Mouse (Mus musculus) heart, postnatal 25 days (tissue): Measurements from ENCODE around the gene Nkiras2. TPM values are rescaled to one million over a fixed set of nuclear protein-coding genes. Genes with fewer than 3 reads are reported as not detected.
A peak's percentile ranks its signal among the peaks of the same experiment; 100 is the strongest.
"Not testable (repeated sequence)": the region's sequence is repeated elsewhere in the genome, so short reads cannot be mapped to it uniquely, and the experiment has no call there.

Experiments
- DNase-seq: peaks from one replicate; pipeline ENCODE4 v3.0.0; 2022; ENCODE audit warnings: low spot score
- intact Hi-C: fragments of 180-260 bp; cut with DNase I; formaldehyde crosslinking; loops from one replicate; pipeline ENCODE4 v1.15.1; 2025
- total RNA-seq, 2 experiments: library from RNA; stranded (reverse); gene quantifications; 2 replicates each; pipeline ENCODE4 v1.2.3; 2021

Nkiras2 gene
- total RNA-seq, 2 experiments from 2014 or later, result 57.3 to 58.0 TPM

DNA sequence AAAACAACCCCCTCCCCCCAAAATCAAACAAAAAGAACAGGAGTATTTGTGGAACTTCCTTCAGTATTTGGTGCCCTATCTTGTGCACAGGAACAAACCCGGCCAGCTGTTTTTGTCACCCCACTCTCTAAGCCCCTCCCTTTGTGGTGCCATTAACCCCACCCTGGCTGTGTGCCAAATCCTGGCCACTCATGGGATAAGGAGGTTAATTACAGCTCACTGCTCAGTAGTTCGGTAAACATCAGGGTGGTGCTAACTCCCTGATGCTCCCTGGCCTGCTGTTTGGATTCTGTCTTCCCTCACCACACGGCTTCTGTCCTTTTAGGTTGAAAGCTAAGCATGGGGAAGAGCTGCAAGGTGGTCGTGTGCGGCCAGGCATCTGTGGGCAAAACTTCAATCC is 4.8 kb downstream of the Nkiras2 start:
- intact Hi-C loops, result loop anchor here (5.0 kb wide), 1 partner anchor 52 kb away; the partner anchor contains the start of gene Cnp
- DNase-seq, result no peak

DNA sequence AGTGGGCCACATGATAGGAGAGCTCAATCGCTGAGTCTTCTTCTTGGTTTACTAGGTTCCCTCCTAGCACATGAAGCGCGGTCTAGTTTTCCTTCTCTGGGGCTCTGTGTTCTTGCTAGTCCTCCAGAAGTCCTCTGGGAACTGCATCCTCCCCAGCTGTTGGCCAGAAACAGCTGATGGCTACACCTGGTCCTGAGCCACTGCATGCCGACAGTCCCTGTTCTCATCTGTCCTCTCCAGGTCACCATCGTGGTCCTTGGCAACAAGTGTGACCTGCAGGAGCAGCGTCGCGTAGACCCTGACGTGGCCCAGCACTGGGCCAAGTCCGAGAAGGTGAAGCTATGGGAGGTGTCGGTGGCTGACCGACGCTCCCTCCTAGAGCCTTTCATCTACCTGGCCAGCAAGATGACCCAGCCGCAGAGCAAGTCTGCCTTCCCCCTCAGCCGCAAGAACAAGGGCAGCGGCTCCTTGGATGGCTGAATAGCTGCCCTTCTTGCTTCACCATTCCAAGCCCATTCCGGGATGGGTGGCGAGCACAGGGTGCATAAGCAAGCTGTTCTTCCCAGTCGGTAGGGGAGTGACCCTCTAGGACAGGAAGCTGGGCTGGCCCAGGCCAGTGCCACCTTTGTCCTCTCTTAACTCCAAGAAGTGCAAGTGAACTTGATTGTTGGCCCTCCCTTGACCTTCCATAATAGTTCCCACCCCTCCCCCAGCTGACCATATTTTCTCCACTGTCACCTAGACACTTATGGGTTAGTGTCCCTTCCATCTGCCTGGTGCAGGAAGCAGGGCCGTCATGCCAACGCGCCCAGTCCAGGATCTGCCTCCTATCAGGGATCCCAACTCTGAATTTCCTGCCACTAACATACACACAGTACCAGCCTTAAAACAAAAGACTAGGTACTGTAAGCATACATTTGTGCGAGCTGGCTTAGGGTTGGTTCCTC is 7.0 kb downstream of the Nkiras2 start:
- no peak for DNase-seq
- intact Hi-C loops, result loop anchor here (2.0 kb wide), 1 partner anchor 77 kb away; no protein-coding TSS in a partner anchor

DNA sequence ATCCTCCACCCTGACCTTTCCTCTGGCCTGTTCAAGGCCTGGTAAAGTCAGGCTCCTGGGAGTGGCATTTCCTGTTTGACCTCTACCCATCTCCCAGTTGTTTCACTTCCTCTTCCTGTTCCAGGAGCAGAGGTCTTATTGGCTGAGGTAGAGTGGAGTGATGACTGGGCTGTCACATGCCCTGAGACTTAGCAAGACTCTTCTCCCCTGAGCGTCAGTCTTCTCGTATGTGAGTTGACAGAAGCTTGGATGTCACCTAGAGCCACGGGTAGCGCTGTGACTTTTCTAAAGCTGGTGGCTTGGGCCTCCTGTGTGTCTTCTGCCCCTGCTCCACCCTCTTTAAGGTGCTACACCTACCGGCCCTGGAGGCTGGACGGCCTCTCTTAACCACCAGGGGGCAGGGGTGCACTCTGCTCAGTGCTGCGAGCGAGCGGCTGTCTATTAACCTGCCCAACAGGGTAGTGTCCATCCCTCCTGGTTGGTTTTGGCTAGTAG is 7.7 kb downstream of the Nkiras2 start:
- DNase-seq, result peak; percentile 33
- intact Hi-C loops, result loop anchor here (1.0 to 2.0 kb wide), 2 partner anchors 69 to 76 kb away; no protein-coding TSS in a partner anchor

DNA sequence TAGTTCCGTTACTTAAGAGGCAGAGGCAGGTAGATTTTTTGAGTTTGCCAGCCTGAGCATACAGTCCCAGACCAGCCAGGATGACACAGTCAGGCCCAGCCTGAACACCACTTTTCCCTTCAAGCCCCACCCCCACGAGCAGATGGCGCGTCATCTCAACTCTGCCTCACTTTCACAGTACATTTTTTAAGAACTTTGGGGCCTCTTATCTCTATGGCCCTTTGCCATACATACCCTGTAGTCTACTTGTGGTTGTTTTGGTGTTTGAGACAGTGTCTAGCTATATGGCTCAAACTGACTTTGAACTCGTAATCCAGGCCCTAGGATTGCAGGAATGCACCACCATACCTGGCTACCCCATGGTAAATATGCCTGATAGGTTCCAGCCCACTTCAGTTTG is 9.0 kb downstream of the Nkiras2 start:
- no peak for DNase-seq
- intact Hi-C loops, result no loop called here

DNA sequence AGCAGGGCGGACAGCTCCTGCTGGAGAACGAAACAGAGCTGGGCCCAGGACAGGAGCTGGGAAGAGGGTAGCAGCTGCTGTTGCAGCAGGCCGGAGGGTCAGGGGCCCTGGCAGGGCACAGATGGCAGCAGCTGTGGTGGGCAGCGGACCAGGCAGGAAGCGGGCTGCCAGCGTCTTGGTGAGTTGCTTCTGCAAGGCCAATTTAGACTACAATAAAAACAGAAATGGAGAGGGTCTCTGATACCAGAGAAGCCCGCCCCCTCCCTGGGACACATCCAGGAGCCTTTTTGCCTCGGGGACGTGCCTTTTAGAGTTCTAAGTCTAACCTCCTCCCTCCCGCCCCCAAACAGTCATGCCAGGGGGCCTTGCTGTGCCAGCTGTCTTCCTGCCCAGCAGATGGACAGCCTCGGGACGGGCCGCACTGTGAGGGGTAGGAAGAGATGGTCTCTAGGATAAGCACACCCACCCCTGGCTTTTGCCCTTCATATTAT is 9.9 kb downstream of the Nkiras2 start:
- intact Hi-C loops, result no loop called here
- no peak for DNase-seq

DNA sequence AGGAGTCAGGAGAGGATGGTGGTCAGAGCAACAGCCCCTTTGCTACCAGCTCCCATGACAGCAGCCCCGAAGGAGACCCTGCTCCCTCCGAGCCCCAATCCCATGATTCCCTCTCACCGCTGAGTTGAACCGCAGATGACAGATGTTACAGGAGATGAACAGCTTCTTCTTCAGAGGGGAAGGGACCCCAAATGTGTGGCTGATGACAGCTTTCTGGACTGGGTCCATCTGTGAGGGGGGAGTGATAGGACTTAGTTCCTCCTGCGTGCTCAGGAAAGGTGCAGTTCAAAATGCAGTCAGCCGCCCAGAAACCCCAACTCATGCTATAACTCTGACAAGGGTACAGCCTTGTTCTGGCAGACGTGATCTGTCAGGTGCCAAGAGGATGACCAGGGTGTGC is 15.5 kb downstream of the Nkiras2 start:
- DNase-seq, result no peak
- intact Hi-C loops, result no loop called here

DNA sequence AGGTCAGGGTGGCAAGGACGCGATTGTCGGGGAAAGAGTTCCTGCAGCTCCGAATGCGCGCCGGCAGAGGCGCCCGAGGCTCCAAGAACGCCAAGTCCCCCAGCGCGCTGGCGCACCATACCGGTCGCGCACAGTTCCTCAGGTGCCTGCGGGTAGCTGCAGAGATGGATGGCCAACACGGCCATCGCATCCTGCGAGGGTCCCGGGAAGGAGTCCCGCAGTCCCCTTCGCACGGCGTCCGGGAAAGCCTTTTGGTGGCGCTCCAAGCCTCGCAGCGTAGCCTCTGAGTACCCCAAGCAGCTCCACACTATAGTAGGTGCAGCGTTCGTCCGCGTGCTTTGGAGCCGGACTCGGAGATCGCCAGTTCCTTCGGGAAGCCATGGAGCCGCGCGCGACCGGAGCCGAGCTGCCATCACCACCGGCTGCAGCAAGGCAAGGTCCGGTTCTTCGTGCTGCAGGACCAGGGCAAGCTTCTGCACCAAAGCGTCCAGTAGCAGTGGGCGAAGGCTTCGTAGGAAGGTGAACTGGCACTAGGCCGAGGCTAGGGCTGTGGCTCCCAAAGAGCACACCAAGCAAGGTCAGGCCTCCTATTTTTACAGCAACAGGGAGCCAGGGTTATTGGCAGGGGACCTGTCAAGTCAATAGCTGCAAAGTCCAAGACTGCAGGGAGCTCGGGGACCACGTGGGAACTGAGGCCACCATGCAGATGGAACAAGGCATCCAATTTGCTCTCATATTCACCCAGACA is 21.3 kb downstream of the Nkiras2 start:
- no peak for DNase-seq

DNA sequence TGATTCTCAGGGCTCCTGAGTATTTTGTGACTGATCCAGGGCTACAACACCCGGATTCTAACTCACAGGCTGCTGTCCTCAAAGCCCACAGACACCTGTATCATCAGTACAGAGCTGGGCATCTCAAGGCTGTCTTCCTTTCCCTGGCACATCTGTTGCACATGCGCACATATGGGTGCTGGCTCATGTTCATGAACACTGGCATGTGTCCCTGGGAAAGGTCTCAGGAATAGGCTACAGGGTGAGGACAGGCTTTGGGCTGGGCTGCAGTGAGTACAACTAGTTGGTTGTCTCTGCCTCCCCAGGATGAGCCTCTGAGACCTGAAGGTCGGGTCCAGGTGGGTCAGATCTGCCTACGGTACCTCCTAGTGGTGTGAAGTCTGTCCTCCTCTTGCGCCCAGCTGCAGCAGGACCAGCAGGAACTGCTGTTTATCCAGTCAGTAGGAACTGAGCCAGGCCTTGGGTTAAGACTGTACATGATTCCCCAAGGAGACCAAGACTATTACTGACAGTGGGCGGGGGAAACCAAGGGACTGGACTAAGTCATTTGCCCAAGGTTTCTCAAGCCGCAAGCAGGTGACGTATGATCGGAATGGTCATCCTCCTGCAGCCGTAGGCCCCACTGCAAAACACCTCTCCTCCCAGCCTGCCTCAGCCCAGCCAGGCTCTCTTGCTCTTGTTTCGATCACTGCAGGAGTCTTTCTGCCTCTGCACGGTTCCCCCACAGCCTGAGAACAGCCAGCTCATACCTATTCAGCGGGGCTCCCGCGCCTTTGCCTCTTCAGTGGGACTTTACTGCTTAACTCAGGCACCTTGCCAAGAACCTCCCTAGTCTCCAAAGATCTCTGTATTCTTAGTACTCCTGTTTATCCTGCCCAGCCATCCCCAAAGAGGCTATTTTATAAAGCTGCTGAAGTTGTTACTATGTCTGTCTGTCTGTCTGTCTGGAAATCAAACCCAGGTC is 24.9 kb downstream of the Nkiras2 start:
- intact Hi-C loops, result no loop called here
- DNase-seq, result no peak

More for the DNA sequence above, 21.3 kb downstream of the Nkiras2 start:
- intact Hi-C loops, result no loop called here

DNA sequence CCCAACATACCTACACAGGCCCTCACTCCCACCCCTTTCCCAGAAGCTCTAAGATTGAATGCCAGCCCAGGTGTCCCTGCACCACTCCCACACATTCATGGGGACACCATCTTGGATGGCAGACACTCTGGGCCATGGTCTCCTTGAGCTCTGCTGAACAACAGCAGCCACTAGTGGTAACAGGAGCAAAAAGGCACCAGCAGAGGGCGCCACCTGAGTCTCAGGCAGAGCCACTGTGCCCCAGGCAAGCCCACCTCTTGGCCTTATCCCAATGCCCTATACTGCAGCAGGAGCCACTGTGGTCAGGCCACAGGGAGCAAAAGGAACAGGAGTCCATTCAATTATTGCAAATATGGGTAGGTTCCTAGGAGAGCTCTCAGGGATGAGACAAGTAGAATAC is 27.2 kb downstream of the Nkiras2 start:
- DNase-seq, result no peak
- intact Hi-C loops, result no loop called here

DNA sequence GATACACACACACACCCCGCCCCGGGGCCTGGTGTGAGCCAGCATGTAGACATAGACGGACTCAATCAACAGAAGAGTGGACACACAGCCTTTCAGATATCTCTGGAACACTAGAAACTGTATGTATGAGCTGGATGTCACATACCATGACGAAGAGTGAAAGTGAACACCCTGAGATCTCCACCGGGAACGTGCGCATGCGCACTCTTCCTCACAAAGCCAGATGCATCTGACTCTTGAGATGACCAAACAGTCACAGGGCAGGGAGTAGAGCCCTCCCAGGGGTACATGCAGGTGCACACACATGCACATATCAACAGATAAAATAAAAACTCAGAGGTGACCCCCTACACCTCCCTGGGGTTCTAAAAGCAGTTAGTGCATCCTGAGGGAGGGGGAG is 29.4 kb downstream of the Nkiras2 start:
- intact Hi-C loops, result no loop called here
- no peak for DNase-seq

DNA sequence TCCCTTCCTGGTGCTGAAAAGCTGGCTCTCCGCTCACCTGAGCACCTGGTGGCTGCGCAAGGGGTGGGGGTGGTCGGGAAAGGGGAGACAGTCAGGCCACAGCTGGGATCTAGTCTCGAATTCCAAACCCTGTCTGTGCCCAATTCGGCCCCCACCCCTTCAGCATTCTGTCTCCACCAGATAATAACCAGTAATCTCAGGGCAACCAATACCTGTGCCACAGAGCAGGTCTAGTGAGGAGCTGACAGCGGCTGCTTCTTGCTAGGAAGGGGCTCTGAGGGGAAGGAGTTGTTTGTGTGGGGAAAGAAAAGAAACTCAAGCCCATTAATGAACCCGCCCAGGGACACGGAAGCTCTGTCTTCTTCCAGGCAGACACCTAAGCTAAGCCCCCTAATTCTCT is 32.2 kb downstream of the Nkiras2 start:
- DNase-seq, result no peak
- intact Hi-C loops, result no loop called here

DNA sequence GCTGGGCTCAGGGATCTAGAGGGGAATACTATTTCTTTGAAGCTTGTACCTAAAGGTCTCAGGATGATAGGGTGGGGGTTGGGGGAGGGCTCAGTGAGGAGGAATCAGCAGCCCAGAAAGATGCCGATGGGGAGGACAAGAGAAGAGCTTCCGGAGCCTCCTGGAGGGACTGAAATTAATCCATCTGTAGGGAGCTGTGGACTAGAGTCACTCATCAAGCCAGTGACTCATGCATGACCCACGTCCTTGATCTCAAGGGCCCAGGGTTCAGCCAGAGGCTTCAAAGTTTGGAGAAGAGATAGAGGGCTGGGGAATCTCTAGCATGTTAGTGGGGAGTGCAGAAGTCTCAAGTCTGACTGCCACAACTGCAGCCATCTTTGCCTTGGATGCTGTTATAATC is 32.7 kb downstream of the Nkiras2 start:
- intact Hi-C loops, result no loop called here

DNA sequence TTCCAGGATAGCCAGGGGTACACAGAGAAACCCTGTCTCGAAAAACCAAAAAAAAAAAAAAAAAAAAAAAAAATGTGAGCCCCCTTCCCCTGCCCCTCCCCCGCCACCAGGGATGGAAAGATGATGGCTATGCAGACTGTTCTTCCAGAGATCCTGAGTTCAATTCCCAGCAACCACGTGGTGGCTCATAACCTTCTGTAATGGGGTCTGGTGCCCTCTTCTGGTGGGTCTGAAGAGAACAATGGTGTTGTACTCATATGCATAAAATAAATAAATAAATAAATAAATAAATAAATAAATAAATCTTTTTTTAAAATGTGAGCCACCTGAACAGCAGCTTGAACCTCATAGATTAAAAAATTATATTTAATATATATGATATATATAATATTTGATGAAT is 36.5 kb downstream of the Nkiras2 start:
- intact Hi-C loops, DNase-seq: not testable (repeated sequence)

More for the DNA sequence above, 32.7 kb downstream of the Nkiras2 start:
- no peak for DNase-seq

DNA sequence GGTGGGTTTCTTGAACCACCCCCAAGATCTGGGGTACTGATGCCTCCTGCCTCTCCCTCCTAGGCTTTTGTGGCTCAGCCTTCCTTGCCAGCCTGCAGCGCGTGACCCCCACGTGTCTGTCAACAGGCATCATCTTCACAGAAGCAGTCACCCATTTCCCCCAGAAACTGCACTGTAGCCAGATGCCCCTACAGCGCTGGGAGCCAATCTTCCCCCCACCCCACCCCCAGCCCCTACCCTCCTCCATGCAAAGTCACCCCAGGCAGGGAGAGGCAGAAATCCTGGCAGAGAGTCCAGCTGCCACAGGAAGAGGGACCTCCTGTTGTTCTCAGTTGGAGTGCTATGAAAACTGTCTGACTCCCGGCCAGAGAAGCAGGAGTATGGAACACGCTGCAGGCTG is 37.4 kb downstream of the Nkiras2 start:
- DNase-seq, result no peak
- intact Hi-C loops, result no loop called here

DNA sequence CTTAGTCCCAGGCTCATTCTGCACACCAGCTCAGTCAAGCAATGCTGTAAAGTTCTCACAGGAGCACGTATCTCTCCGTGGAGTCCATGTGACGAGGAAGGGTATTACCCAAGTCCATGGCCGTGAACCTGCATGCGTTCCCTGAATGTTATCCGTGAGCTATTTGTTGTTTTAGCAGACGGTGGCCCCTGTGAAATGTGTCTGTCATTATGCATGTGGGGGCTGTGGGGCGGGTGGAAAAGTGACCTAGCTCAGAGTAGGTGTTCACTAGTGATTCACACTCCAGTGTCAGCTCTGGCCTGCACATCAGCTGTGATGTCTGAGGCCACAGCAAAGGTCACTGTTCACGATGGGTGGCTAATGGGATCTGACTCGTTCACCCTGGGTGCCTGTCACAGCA is 40.8 kb downstream of the Nkiras2 start:
- intact Hi-C loops, result no loop called here
- DNase-seq, result no peak

DNA sequence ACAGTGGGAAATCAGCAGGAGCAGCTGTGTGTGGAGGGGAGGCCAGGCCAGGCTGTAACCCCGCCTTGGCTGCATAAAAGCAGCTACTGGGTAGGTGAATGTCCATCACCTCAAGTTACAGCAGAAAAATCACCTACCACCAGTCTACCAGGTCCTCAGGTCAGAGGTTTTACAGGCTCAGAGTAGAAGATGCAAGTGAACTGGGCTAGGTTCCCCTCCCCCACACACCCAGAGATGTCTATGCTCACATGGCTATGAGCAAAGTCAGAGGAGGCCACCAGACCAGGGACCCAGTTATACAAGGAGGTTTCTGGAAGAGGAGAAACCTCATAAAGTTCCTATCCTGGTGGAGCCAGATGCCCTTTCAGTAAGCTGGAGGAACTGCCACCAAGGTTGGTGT is 52.0 kb downstream of the Nkiras2 start:
- DNase-seq, result no peak
- intact Hi-C loops, result no loop called here

DNA sequence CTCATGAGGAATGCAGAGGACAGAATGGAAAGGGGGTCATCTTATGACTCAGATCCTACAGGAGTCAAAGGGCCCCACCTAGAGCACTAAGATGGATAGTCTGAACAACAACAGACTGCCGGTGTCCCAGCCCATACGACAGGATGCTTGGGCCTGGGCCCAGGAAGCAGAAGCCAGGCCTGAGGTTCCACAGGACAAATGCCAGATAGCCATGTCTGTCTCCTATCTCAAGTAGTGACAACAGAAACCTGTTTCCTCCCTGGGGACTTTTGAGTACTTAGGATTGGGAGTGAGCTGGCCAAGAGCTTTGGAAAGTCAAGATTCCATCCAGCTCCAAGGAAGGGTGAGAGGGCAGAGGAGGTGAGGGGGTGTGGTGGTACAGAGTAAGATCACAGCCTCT is 52.9 kb downstream of the Nkiras2 start:
- peak; percentile 29 for DNase-seq
- intact Hi-C loops, result no loop called here

DNA sequence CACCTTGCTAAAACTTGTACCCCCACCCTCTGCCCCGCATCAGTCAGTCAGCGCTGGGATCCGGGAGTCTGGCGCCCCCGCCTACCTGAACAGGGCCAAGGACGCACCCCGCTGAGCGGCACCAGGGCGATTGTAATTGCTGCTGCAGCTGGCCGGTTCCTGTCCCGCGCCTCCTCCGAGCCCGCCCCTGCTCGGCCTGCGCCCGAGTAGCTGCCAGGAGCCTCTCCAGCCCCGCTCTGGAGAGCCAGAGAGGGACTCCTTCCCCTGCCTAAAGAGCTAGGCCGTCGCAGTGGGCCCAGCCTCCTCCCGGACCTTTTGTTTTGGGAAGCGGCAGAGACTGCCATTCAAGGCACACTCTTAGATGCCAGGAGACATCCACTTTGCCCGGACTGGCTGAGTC is 54.1 kb downstream of the Nkiras2 start:
- intact Hi-C loops, result no loop called here
- DNase-seq, result peak; percentile 56
